Mouse (Mus musculus) heart, embryonic 14.5 days (tissue): Measurements from ENCODE around the gene Ptgis. TPM values are rescaled to one million over a fixed set of nuclear protein-coding genes. Genes with fewer than 3 reads are reported as not detected.
A peak's percentile ranks its signal among the peaks of the same experiment; 100 is the strongest.

Experiments used
- ATAC-seq: fragments of 200-750 bp; cut with Nextera tagmentation; 2 replicates; pipeline ENCODE4 v1.8.0; 2017; ENCODE audit warnings: low read depth, moderate TSS enrichment; ENCODE audit not compliant: insufficient number of reproducible peaks, insufficient read depth, low FRiP score
- H3K27ac ChIP-seq, 2 experiments: fragments of 200-500 bp in 1 of 2; fragments of 300-500 bp in 1 of 2; sonication (generic) in 1 of 2; replicated peaks in 1 of 2; 2 replicates each; pipeline ENCODE4 v1.5.1; 2012 to 2014; ENCODE audit warnings: low read depth in 2 of 2, low read length in 2 of 2, control low read depth in 1 of 2, mild to moderate bottlenecking in 1 of 2, mixed read lengths in 1 of 2; ENCODE audit not compliant: control insufficient read depth in 1 of 2, insufficient read depth in 1 of 2
- H3K27me3 ChIP-seq: fragments of 300-500 bp; sonication (generic); 2 replicates; pipeline ENCODE4 v1.6.1; 2014; ENCODE audit warnings: mild to moderate bottlenecking, low read length, control low read depth; ENCODE audit not compliant: control insufficient read depth, insufficient read depth
- H3K36me3 ChIP-seq: fragments of 300-500 bp; sonication (generic); 2 replicates; pipeline ENCODE4 v1.6.1; 2014; ENCODE audit warnings: mild to moderate bottlenecking, control low read depth, low read length, mixed read lengths; ENCODE audit not compliant: control insufficient read depth, insufficient read depth
- H3K4me1 ChIP-seq, 2 experiments: fragments of 200-500 bp in 1 of 2; fragments of 300-500 bp in 1 of 2; sonication (generic) in 1 of 2; 2 replicates each; pipeline ENCODE4 v1.6.1; 2012 to 2014; ENCODE audit warnings: low read length in 2 of 2, control low read depth in 1 of 2, mixed read lengths in 1 of 2; ENCODE audit not compliant: control insufficient read depth in 2 of 2, insufficient read depth in 2 of 2
- H3K4me2 ChIP-seq: fragments of 300-500 bp; sonication (generic); 2 replicates; pipeline ENCODE4 v1.6.1; 2014; ENCODE audit warnings: mild to moderate bottlenecking, low read length
- H3K4me3 ChIP-seq, 2 experiments: fragments of 200-500 bp in 1 of 2; fragments of 300-500 bp in 1 of 2; sonication (generic) in 1 of 2; 2 replicates each; pipeline ENCODE4 v1.5.1; 2012 to 2014; ENCODE audit warnings: low read length in 2 of 2, mild to moderate bottlenecking in 2 of 2, control low read depth in 1 of 2, low read depth in 1 of 2, moderate library complexity in 1 of 2; ENCODE audit not compliant: control insufficient read depth in 1 of 2, insufficient read depth in 1 of 2
- H3K9ac ChIP-seq: fragments of 300-500 bp; sonication (generic); 2 replicates; pipeline ENCODE4 v1.6.1; 2014; ENCODE audit warnings: mild to moderate bottlenecking, low read length
- H3K9me3 ChIP-seq: fragments of 300-500 bp; sonication (generic); 2 replicates; pipeline ENCODE4 v1.6.1; 2016; ENCODE audit warnings: low read length, control low read depth; ENCODE audit not compliant: control insufficient read depth
- WGBS: fragments of 180-500 bp; shearing (Covaris S2); extraction: QIAGEN DNeasy Blood & Tissue Kit; methylation state at CpG from one replicate; pipeline ENCODE4 v1.1.7; 2014; 5-methylcytosine and 5-hydroxymethylcytosine counted together
- polyA plus RNA-seq: library from polyadenylated mRNA; unstranded; fragments of >200 nt; fragmentation: Nextera tagmentation; extraction: Ambion mirVana; gene quantifications from 2 replicates; pipeline ENCODE4 v1.2.1, GENCODE M21; 2014

The Ptgis gene
- polyA plus RNA-seq, 1 experiment from 2014 or later: 21.2 TPM

- peak overlapping the region; percentile 64 for H3K9ac ChIP-seq
- 2% methylated on average over 47 of the region's 91 CpGs for WGBS
- H3K27ac ChIP-seq: no peak overlapping the region
- no peak; the same call in 1 of the 2 replicates for ATAC-seq
- peak overlapping the region; percentile 88 for H3K4me2 ChIP-seq
- peak overlapping the region; percentile 43 to 55 for H3K4me3 ChIP-seq
- H3K27me3 ChIP-seq: peaks cover 68% of the 10 kb centered on the region
- peaks cover 6% of the 10 kb centered on the region; the same call in 1 of the 2 replicates for H3K9me3 ChIP-seq
- no peaks in the 10 kb centered on the region for H3K36me3 ChIP-seq
- peaks cover 2 to 14% of the 10 kb centered on the region in 2 experiments; a peak in 3 of 4 replicates for H3K4me1 ChIP-seq
These were observed 50.9 kb downstream of the Ptgis start for GRCm38 (mm10) chr2:167189291-167190075.

- peak overlapping the region; percentile 31; the same call in 1 of the 2 replicates for H3K9ac ChIP-seq
- H3K4me3 ChIP-seq: peak overlapping the region; percentile 41 to 55
- peak overlapping the region; percentile 88 for H3K4me2 ChIP-seq
- H3K27ac ChIP-seq: no peak overlapping the region
- WGBS: 10% methylated on average over 76 of the region's 83 CpGs
- no peaks in the 10 kb centered on the region for H3K36me3 ChIP-seq
- peak; percentile 48; the same call in 1 of the 2 replicates for ATAC-seq
- H3K27me3 ChIP-seq: peaks cover 71% of the 10 kb centered on the region
- no peaks in the 10 kb centered on the region for H3K9me3 ChIP-seq
- H3K4me1 ChIP-seq: peaks cover 2 to 14% of the 10 kb centered on the region in 2 experiments; a peak in 3 of 4 replicates
These were observed 51.8 kb downstream of the Ptgis start for GRCm38 (mm10) chr2:167188315-167189207.

- Histone ChIP-seq H3K27ac (no peak overlapping the region), H3K4me3 (no peak overlapping the region), H3K4me2 (no peak overlapping the region), H3K36me3 (no peaks in the 10 kb centered on the region), H3K9me3 (no peaks in the 10 kb centered on the region), H3K4me1 (peaks cover 2 to 14% of the 10 kb centered on the region in 2 experiments; a peak in 3 of 4 replicates), H3K27me3 (peaks cover 68% of the 10 kb centered on the region), H3K9ac (no peak overlapping the region)
- 64% methylated on average over 5 of the region's 5 CpGs for WGBS
- no peak for ATAC-seq
These were observed 53.3 kb downstream of the Ptgis start for GRCm38 (mm10) chr2:167187119-167187518.

GRCm38 (mm10) chr2:167186544-167186943 is 53.9 kb downstream of the Ptgis start:
- Histone ChIP-seq H3K9me3 (no peaks in the 10 kb centered on the region), H3K4me3 (no peak overlapping the region), H3K4me2 (no peak overlapping the region), H3K36me3 (no peaks in the 10 kb centered on the region), H3K9ac (no peak overlapping the region), H3K27ac (no peak overlapping the region), H3K27me3 (peaks cover 62% of the 10 kb centered on the region), H3K4me1 (peaks cover 2 to 14% of the 10 kb centered on the region in 2 experiments; a peak in 3 of 4 replicates)
- ATAC-seq: no peak
- 49% methylated on average over 10 of the region's 10 CpGs for WGBS

GRCm38 (mm10) chr2:167186003-167186402 is 54.4 kb downstream of the Ptgis start:
- H3K36me3 ChIP-seq: no peaks in the 10 kb centered on the region
- peaks cover 57% of the 10 kb centered on the region for H3K27me3 ChIP-seq
- no peak overlapping the region for H3K27ac ChIP-seq
- WGBS: 56% methylated on average over 13 of the region's 13 CpGs
- H3K4me1 ChIP-seq: peaks cover 2 to 14% of the 10 kb centered on the region in 2 experiments; a peak in 3 of 4 replicates
- ATAC-seq: no peak
- no peak overlapping the region for H3K4me3 ChIP-seq
- no peak overlapping the region for H3K9ac ChIP-seq
- no peaks in the 10 kb centered on the region for H3K9me3 ChIP-seq
- H3K4me2 ChIP-seq: no peak overlapping the region

- Histone ChIP-seq H3K4me3 (no peak overlapping the region), H3K36me3 (no peaks in the 10 kb centered on the region), H3K9ac (no peak overlapping the region), H3K27me3 (peaks cover 51% of the 10 kb centered on the region), H3K9me3 (no peaks in the 10 kb centered on the region), H3K27ac (no peak overlapping the region), H3K4me2 (no peak overlapping the region), H3K4me1 (peaks cover 2 to 10% of the 10 kb centered on the region in 2 experiments; a peak in 3 of 4 replicates)
- ATAC-seq: no peak
- WGBS: 79% methylated on average over 2 of the region's 2 CpGs
These were observed 55.0 kb downstream of the Ptgis start for GRCm38 (mm10) chr2:167185432-167185831.

GRCm38 (mm10) chr2:167181662-167182389 is 58.6 kb downstream of the Ptgis start:
- Histone ChIP-seq H3K36me3 (no peaks in the 10 kb centered on the region), H3K4me3 (no peak overlapping the region), H3K4me1 (no peaks in the 10 kb centered on the region), H3K9me3 (no peaks in the 10 kb centered on the region), H3K27ac (no peak overlapping the region), H3K9ac (no peak overlapping the region), H3K27me3 (peaks cover 23% of the 10 kb centered on the region), H3K4me2 (no peak overlapping the region)
- ATAC-seq: no peak
- 78% methylated on average over 14 of the region's 14 CpGs for WGBS
